Mouse (Mus musculus) stomach, postnatal 0 days (tissue): ENCODE data around the gene Slc7a10. TPM values are rescaled to one million over a fixed set of nuclear protein-coding genes. Genes with fewer than 3 reads are reported as not detected.

ENCODE experiments used
- ATAC-seq: fragments of 200-750 bp; cut with Nextera tagmentation; 2 replicates; pipeline ENCODE4 v1.8.0; 2017; ENCODE audit not compliant: low FRiP score, low TSS enrichment
- DNase-seq: peaks from one replicate; pipeline ENCODE4 v3.0.0-alpha.2; 2016; ENCODE audit warnings: low spot score
- H3K27ac ChIP-seq: fragments of 300-500 bp; sonication (generic); replicated peaks from 2 replicates; pipeline ENCODE4 v1.5.1; 2014; ENCODE audit warnings: mild to moderate bottlenecking, control low read depth
- H3K27me3 ChIP-seq: fragments of 300-500 bp; sonication (generic); 2 replicates; pipeline ENCODE4 v1.6.1; 2014; ENCODE audit warnings: low read length; ENCODE audit not compliant: control insufficient read depth, insufficient read depth
- H3K36me3 ChIP-seq: fragments of 300-500 bp; sonication (generic); 2 replicates; pipeline ENCODE4 v1.6.1; 2014; ENCODE audit warnings: low read length, mixed read lengths; ENCODE audit not compliant: control insufficient read depth, insufficient read depth
- H3K4me1 ChIP-seq: fragments of 300-500 bp; sonication (generic); replicated peaks from 2 replicates; pipeline ENCODE4 v1.6.1; 2014; ENCODE audit warnings: antibody characterized with exemption; ENCODE audit not compliant: control insufficient read depth, insufficient read depth
- H3K4me2 ChIP-seq: fragments of 300-500 bp; sonication (generic); replicated peaks from 2 replicates; pipeline ENCODE4 v1.6.1; 2014; ENCODE audit warnings: low read depth, mild to moderate bottlenecking, control low read depth, moderate library complexity
- H3K4me3 ChIP-seq: fragments of 300-500 bp; sonication (generic); 2 replicates; pipeline ENCODE4 v1.5.1; 2014; ENCODE audit warnings: low read depth, low read length, control low read depth
- H3K9ac ChIP-seq: fragments of 300-500 bp; sonication (generic); 2 replicates; pipeline ENCODE4 v1.6.1; 2014; ENCODE audit warnings: mild to moderate bottlenecking, low read length, control low read depth, mixed read lengths
- H3K9me3 ChIP-seq: fragments of 300-500 bp; sonication (generic); 2 replicates; pipeline ENCODE4 v1.6.1; 2016; ENCODE audit warnings: low read length; ENCODE audit not compliant: control insufficient read depth
- CTCF ChIP-seq: IDR thresholded peaks from 2 replicates; pipeline ENCODE4 v1.5.1; 2016; ENCODE audit warnings: antibody characterized with exemption, low read depth, mild to moderate bottlenecking, moderate library complexity
- EP300 ChIP-seq: optimal IDR thresholded peaks from 2 replicates; pipeline ENCODE3; 2016; ENCODE audit warnings: antibody characterized with exemption
- WGBS: fragments of 180-500 bp; shearing (Covaris S2); extraction: QIAGEN DNeasy Blood & Tissue Kit; methylation state at CpG from one replicate; pipeline ENCODE4 v1.1.7; 2014; 5-methylcytosine and 5-hydroxymethylcytosine counted together
- polyA plus RNA-seq: library from polyadenylated mRNA; unstranded; fragments of >200 nt; fragmentation: Nextera tagmentation; extraction: Ambion mirVana; gene quantifications from 2 replicates; pipeline ENCODE4 v1.2.1, GENCODE M21; 2015

Gene Slc7a10
- polyA plus RNA-seq, 1 experiment from 2014 or later: 0.82 TPM

DNA sequence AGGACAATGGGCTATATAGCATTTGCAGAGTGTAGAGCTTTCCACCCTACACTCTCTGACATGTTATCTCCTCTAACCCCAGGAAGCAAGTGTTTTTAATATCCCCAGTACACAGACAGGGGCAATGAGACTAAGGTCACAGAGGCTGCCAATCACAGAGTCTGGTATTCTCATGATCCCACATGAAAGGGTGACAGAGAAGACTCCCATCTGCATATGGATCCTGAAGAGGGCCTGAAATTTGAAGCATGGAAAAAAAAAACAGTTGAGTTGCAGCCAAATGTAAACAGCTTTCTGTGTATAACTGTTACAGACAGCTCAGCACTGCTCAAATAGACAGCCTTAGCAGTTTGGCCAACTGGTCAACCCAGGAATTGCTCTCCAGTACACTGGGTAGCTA, 13.6 kb downstream of the Slc7a10 start:
- ATAC-seq (no peak), DNase-seq (no peak)
- H3K27ac ChIP-seq: no peak overlapping the region
- H3K36me3 ChIP-seq: no peaks in the 10 kb centered on the region
- H3K27me3 ChIP-seq: no peaks in the 10 kb centered on the region
- no peak overlapping the region for H3K4me3 ChIP-seq
- H3K4me2 ChIP-seq: no peak overlapping the region
- H3K9me3 ChIP-seq: no peaks in the 10 kb centered on the region
- H3K4me1 ChIP-seq: no peaks in the 10 kb centered on the region
- no peak overlapping the region for H3K9ac ChIP-seq
- TF ChIP-seq EP300 (no peak), CTCF (no peak)

DNA sequence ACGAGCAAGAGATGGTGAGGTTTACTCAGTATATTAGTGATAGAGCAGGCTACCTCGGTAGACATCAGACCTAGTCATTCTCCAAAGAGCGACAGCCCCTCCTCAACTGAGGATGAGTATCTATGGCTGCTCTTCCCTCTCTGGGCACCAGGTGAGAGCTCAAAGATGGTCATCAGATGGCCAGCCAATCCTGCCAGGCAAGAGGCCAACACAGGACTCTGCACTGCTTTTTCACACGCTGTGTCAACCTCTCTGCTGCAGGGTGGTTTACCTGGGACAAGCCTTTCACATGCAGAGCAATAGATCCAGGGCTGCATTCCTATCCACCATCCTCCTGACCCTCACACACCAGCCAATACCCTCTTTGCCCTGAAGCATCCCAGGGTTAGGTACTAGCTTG, 25.6 kb downstream of the Slc7a10 start:
- no peaks in the 10 kb centered on the region for H3K27me3 ChIP-seq
- H3K4me1 ChIP-seq: no peaks in the 10 kb centered on the region
- H3K27ac ChIP-seq: no peak overlapping the region
- no peak overlapping the region for H3K4me3 ChIP-seq
- WGBS: 94% methylated on average over 4 of the region's 4 CpGs
- H3K9ac ChIP-seq: no peak overlapping the region
- H3K9me3 ChIP-seq: no peaks in the 10 kb centered on the region
- H3K4me2 ChIP-seq: no peak overlapping the region
- ATAC-seq (no peak), DNase-seq (no peak)
- no peaks in the 10 kb centered on the region for H3K36me3 ChIP-seq
- TF ChIP-seq CTCF (no peak), EP300 (no peak)

DNA sequence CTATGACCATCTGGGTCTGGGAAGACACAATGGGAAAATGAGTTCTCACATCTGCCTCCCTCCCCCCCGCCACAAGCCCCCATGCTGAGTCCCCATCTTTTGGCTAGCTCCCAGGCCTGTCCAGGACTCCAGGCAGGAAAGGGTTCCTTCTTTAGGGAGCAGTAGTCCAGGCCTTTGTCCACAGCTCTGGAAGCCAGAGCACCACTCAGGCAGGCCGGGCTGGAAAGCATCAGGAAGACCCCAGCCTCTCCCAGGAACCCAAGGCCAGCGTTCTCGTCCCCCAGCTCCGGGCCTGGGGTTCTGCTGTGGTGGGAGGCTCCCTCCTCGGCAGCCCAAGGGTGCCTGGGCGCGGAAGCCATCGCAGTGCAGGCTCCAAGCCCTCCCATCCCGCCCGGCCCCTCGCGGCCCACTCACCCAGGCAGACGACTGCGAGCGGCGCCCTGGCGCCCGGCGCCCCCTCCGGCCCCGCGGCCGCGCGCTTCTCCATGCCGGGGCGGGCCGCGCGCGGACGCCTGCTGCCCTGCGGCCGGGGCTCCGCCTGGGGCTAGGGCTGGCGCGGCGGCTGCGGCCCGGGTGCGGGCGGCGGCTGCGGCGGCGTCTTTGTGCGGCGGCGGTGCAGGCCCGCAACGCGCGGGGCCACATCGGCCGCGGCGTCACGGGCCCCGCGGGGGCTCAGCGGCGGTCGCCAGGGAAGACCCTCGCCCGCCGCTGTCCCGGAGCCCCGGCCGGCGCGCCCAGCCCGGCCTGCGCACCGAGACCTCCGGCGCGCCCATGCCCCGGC, 28.4 kb downstream of the Slc7a10 start:
- peak overlapping the region; percentile 71 for H3K4me2 ChIP-seq
- H3K9me3 ChIP-seq: no peaks in the 10 kb centered on the region
- ATAC-seq: peak; percentile 45; the same call in 1 of the 2 replicates
- under 1% methylated on average over 16 of the region's 79 CpGs for WGBS
- peak overlapping the region; percentile 48 for H3K4me3 ChIP-seq
- peak overlapping the region; percentile 24; the same call in 1 of the 2 replicates for H3K27ac ChIP-seq
- no peaks in the 10 kb centered on the region for H3K4me1 ChIP-seq
- TF ChIP-seq CTCF (no peak), EP300 (no peak)
- H3K36me3 ChIP-seq: no peaks in the 10 kb centered on the region
- H3K27me3 ChIP-seq: no peaks in the 10 kb centered on the region
- H3K9ac ChIP-seq: peak overlapping the region; percentile 63
- DNase-seq: peak; percentile 24

DNA sequence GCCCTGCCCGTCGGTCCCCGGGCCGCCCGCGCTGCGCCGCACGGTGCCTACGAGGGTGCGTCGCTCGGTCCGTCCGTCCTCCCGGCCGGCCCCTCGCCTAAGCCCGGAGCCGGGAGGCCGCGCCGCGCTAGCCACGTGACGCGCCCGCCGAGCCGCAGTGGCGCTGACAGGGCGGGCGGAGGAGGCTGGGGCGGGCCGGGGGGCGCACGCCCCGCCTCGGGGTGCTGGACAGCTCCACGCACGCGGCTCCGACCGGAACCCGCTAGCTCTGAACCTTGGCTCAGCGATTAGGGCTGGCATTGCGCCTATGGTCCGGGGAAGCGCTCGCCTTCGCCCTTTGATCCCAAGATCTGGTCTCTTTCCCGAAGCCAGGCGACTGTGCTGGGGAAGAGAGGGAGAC, 29.0 kb downstream of the Slc7a10 start, which contains the start of gene Lrp3:
Gene Lrp3 (minus strand): TSS at position 274 of the 400 bp plus-strand sequence.
- Histone ChIP-seq H3K4me2 (peak within 1 kb of the TSS; percentile 71), H3K4me3 (peak within 1 kb of the TSS; percentile 48), H3K36me3 (no peaks in the 10 kb centered on the region), H3K4me1 (no peaks in the 10 kb centered on the region), H3K9ac (peak within 1 kb of the TSS; percentile 63), H3K9me3 (no peaks in the 10 kb centered on the region), H3K27ac (peak within 1 kb of the TSS; percentile 24; the same call in 1 of the 2 replicates), H3K27me3 (no peaks in the 10 kb centered on the region)
- no peak for TF ChIP-seq EP300
- no peak for TF ChIP-seq CTCF
- DNase-seq (peak; percentile 75), ATAC-seq (peak; percentile 87)
- WGBS: under 1% methylated on average over 52 of the region's 53 CpGs

DNA sequence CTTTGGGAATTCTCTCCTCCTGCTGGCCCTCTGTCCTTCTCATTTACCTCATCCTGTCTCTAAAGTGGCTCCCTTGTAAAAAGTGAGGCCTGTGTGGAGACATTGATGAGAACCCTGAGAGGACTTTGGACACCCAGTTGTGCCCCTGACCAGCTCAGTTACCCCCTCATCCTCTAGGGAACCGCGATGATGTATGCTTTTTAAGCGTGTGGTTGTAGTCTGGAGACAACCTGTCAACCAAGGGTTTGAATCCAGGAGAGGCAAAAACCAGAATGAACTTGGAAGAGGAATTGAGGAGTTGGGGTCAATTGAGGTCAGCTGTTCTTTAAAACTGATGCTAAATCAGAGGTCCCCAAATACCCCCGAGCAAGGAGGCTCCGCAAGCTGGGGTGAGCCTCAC, 29.5 kb downstream of the Slc7a10 start:
- H3K4me3 ChIP-seq: peak overlapping the region; percentile 48
- DNase-seq: no peak
- ATAC-seq: no peak
- H3K9me3 ChIP-seq: no peaks in the 10 kb centered on the region
- no peak overlapping the region for H3K27ac ChIP-seq
- no peaks in the 10 kb centered on the region for H3K4me1 ChIP-seq
- peak overlapping the region; percentile 71 for H3K4me2 ChIP-seq
- no peaks in the 10 kb centered on the region for H3K27me3 ChIP-seq
- H3K36me3 ChIP-seq: no peaks in the 10 kb centered on the region
- no peak overlapping the region for H3K9ac ChIP-seq
- WGBS: 52% methylated on average over 5 of the region's 5 CpGs
- TF ChIP-seq CTCF (no peak), EP300 (no peak)

DNA sequence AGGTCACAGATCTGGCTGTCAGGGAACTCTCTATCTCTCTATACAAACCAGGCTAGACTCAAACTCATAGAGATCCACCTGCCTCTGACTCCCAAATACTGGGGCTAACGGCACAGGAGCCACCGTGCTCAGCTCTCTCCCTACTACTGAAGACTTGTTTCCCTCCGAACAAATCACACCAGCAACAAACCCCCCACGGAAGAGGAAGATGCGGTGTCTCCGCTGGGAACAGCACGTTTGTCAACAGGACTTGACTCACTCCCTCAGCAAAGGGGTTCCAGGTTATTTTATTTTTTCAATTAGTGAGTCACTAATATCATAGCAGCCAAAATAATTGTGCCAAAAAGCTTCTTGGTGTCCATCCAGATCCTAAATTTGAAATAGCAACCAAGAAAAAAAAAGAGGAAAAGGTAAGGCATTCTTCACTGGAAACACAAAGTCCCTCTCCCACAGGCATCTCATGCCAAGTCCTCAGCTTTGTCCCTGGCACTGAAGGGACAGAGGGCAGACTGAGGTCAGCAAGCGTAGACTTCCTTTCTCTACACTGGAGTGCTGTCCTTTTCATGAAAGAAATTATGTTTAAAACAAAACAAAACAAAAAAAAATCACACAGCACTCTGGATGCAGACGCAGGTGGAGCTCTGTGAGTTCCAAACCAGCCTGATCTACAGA, 34.6 kb downstream of the Slc7a10 start:
- no peak for DNase-seq
- H3K9ac ChIP-seq: no peak overlapping the region
- H3K4me1 ChIP-seq: no peaks in the 10 kb centered on the region
- ATAC-seq: no peak
- no peaks in the 10 kb centered on the region for H3K36me3 ChIP-seq
- no peak overlapping the region for H3K4me3 ChIP-seq
- 66% methylated on average over 9 of the region's 9 CpGs for WGBS
- H3K9me3 ChIP-seq: no peaks in the 10 kb centered on the region
- no peak overlapping the region for H3K27ac ChIP-seq
- no peak for TF ChIP-seq CTCF
- TF ChIP-seq EP300: no peak
- H3K27me3 ChIP-seq: no peaks in the 10 kb centered on the region
- H3K4me2 ChIP-seq: no peak overlapping the region
